Mouse (Mus musculus) heart, embryonic 12.5 days (tissue): ENCODE results near the gene Oxct1. TPM values are rescaled to one million over a fixed set of nuclear protein-coding genes. Genes with fewer than 3 reads are reported as not detected.

Experiments used
- ATAC-seq: fragments of 200-750 bp; cut with Nextera tagmentation; 2 replicates; pipeline ENCODE4 v1.8.0; 2017; ENCODE audit warnings: moderate TSS enrichment, moderate library complexity; ENCODE audit not compliant: insufficient number of reproducible peaks, low FRiP score
- H3K27ac ChIP-seq: fragments of 300-500 bp; sonication (generic); 2 replicates; pipeline ENCODE4 v1.5.1; 2016; ENCODE audit warnings: mild to moderate bottlenecking, moderate library complexity; ENCODE audit not compliant: poor library complexity, severe bottlenecking
- H3K27me3 ChIP-seq: fragments of 300-500 bp; sonication (generic); replicated peaks from 2 replicates; pipeline ENCODE4 v1.6.1; 2016; ENCODE audit warnings: mild to moderate bottlenecking, moderate library complexity
- H3K36me3 ChIP-seq: fragments of 300-500 bp; sonication (generic); 2 replicates; pipeline ENCODE4 v1.6.1; 2016; ENCODE audit warnings: mild to moderate bottlenecking, moderate library complexity
- H3K4me1 ChIP-seq: fragments of 300-500 bp; sonication (generic); replicated peaks from 2 replicates; pipeline ENCODE4 v1.6.1; 2016; ENCODE audit warnings: mild to moderate bottlenecking
- H3K4me2 ChIP-seq: fragments of 300-500 bp; sonication (generic); 2 replicates; pipeline ENCODE4 v1.6.1; 2016; ENCODE audit warnings: mild to moderate bottlenecking, moderate library complexity
- H3K4me3 ChIP-seq: fragments of 300-500 bp; sonication (generic); 2 replicates; pipeline ENCODE4 v1.5.1; 2016; ENCODE audit warnings: mild to moderate bottlenecking
- H3K9ac ChIP-seq: fragments of 300-500 bp; sonication (generic); 2 replicates; pipeline ENCODE4 v1.6.1; 2016; ENCODE audit warnings: mild to moderate bottlenecking, moderate library complexity
- H3K9me3 ChIP-seq: fragments of 300-500 bp; sonication (generic); replicated peaks from 2 replicates; pipeline ENCODE4 v1.6.1; 2016; ENCODE audit warnings: mild to moderate bottlenecking, moderate library complexity
- WGBS: fragments of 180-500 bp; shearing (Covaris S2); methylation state at CpG from one replicate; pipeline ENCODE4 v1.1.7; 2016; 5-methylcytosine and 5-hydroxymethylcytosine counted together
- polyA plus RNA-seq: library from polyadenylated mRNA; unstranded; fragments of >200 nt; fragmentation: Nextera tagmentation; extraction: Ambion mirVana; gene quantifications from 2 replicates; pipeline ENCODE4 v1.2.1, GENCODE M21; 2016

Gene Oxct1
- polyA plus RNA-seq, 1 experiment from 2014 or later, result 335 TPM

GRCm38 (mm10) chr15:4124648-4125047, 98.5 kb downstream of the Oxct1 start:
- Histone ChIP-seq H3K4me2 (no peak overlapping the region), H3K27me3 (no peaks in the 10 kb centered on the region), H3K4me1 (no peaks in the 10 kb centered on the region), H3K4me3 (no peak overlapping the region), H3K9ac (no peak overlapping the region), H3K27ac (no peak overlapping the region), H3K36me3 (peaks cover 23% of the 10 kb centered on the region), H3K9me3 (no peaks in the 10 kb centered on the region)
- 74% methylated on average over 3 of the region's 3 CpGs for WGBS
- ATAC-seq, result no peak

- no peak for ATAC-seq
These were observed 112.3 kb downstream of the Oxct1 start for GRCm38 (mm10) chr15:4138524-4138923.

GRCm38 (mm10) chr15:4139516-4139915, 113.3 kb downstream of the Oxct1 start:
- H3K4me1 ChIP-seq, result no peaks in the 10 kb centered on the region
- no peak overlapping the region for H3K27ac ChIP-seq
- H3K9me3 ChIP-seq, result no peaks in the 10 kb centered on the region
- no peaks in the 10 kb centered on the region for H3K27me3 ChIP-seq
- no peak overlapping the region for H3K9ac ChIP-seq
- 83% methylated on average over 12 of the region's 12 CpGs for WGBS
- no peak for ATAC-seq
- H3K4me2 ChIP-seq, result no peak overlapping the region
- H3K4me3 ChIP-seq, result no peak overlapping the region
- H3K36me3 ChIP-seq, result peaks cover 34% of the 10 kb centered on the region

More at GRCm38 (mm10) chr15:4138524-4138923, 112.3 kb downstream of the Oxct1 start:
- 38% methylated on average over 1 of the region's 1 CpGs for WGBS
- no peak overlapping the region for H3K4me3 ChIP-seq
- no peak overlapping the region for H3K9ac ChIP-seq
- H3K36me3 ChIP-seq, result peaks cover 28% of the 10 kb centered on the region
- H3K9me3 ChIP-seq, result no peaks in the 10 kb centered on the region
- H3K27ac ChIP-seq, result no peak overlapping the region
- no peaks in the 10 kb centered on the region for H3K27me3 ChIP-seq
- H3K4me2 ChIP-seq, result no peak overlapping the region
- H3K4me1 ChIP-seq, result no peaks in the 10 kb centered on the region

GRCm38 (mm10) chr15:4145352-4145751, 119.2 kb downstream of the Oxct1 start:
- Histone ChIP-seq H3K9ac (no peak overlapping the region), H3K27me3 (no peaks in the 10 kb centered on the region), H3K4me1 (no peaks in the 10 kb centered on the region), H3K4me3 (no peak overlapping the region), H3K4me2 (no peak overlapping the region), H3K36me3 (peaks cover 40% of the 10 kb centered on the region), H3K9me3 (no peaks in the 10 kb centered on the region), H3K27ac (no peak overlapping the region)
- no peak for ATAC-seq
- WGBS, result 87% methylated on average over 5 of the region's 5 CpGs

- Histone ChIP-seq H3K27me3 (no peaks in the 10 kb centered on the region), H3K4me2 (no peak overlapping the region), H3K9me3 (no peaks in the 10 kb centered on the region), H3K36me3 (peaks cover 44% of the 10 kb centered on the region), H3K27ac (no peak overlapping the region), H3K4me3 (no peak overlapping the region), H3K9ac (no peak overlapping the region), H3K4me1 (no peaks in the 10 kb centered on the region)
- ATAC-seq, result no peak
- WGBS, result 76% methylated on average over 2 of the region's 2 CpGs
These were observed 121.5 kb downstream of the Oxct1 start for GRCm38 (mm10) chr15:4147700-4148099.

GRCm38 (mm10) chr15:4148649-4149389, 122.6 kb downstream of the Oxct1 start:
- Histone ChIP-seq H3K4me3 (no peak overlapping the region), H3K27me3 (no peaks in the 10 kb centered on the region), H3K9ac (no peak overlapping the region), H3K27ac (no peak overlapping the region), H3K9me3 (0 out of 2 replicates have a peak, but pooled peaks cover 3% of the 10 kb centered on the region), H3K4me2 (no peak overlapping the region), H3K36me3 (peaks cover 46% of the 10 kb centered on the region), H3K4me1 (no peaks in the 10 kb centered on the region)
- ATAC-seq, result no peak
- 79% methylated on average over 8 of the region's 8 CpGs for WGBS

- 0 out of 2 replicates have a peak, but pooled peaks cover 3% of the 10 kb centered on the region for H3K9me3 ChIP-seq
- H3K27ac ChIP-seq, result no peak overlapping the region
- H3K9ac ChIP-seq, result no peak overlapping the region
- 87% methylated on average over 4 of the region's 4 CpGs for WGBS
- H3K4me2 ChIP-seq, result no peak overlapping the region
- H3K27me3 ChIP-seq, result no peaks in the 10 kb centered on the region
- no peaks in the 10 kb centered on the region for H3K4me1 ChIP-seq
- peaks cover 31% of the 10 kb centered on the region for H3K36me3 ChIP-seq
- H3K4me3 ChIP-seq, result no peak overlapping the region
- ATAC-seq, result no peak
These were observed 128.5 kb downstream of the Oxct1 start for GRCm38 (mm10) chr15:4154646-4155045.

- Histone ChIP-seq H3K27ac (no peak overlapping the region), H3K36me3 (no peaks in the 10 kb centered on the region), H3K4me2 (no peak overlapping the region), H3K27me3 (no peaks in the 10 kb centered on the region), H3K4me3 (no peak overlapping the region), H3K4me1 (no peaks in the 10 kb centered on the region), H3K9me3 (no peaks in the 10 kb centered on the region), H3K9ac (no peak overlapping the region)
- WGBS, result 67% methylated on average over 2 of the region's 2 CpGs
- no peak for ATAC-seq
These were observed 141.8 kb downstream of the Oxct1 start for GRCm38 (mm10) chr15:4167946-4168345.

GRCm38 (mm10) chr15:4171600-4171999, 145.4 kb downstream of the Oxct1 start:
- Histone ChIP-seq H3K36me3 (no peaks in the 10 kb centered on the region), H3K4me1 (no peaks in the 10 kb centered on the region), H3K27ac (no peak overlapping the region), H3K9ac (no peak overlapping the region), H3K27me3 (no peaks in the 10 kb centered on the region), H3K4me3 (no peak overlapping the region), H3K4me2 (no peak overlapping the region), H3K9me3 (peaks cover 3% of the 10 kb centered on the region; the same call in 1 of the 2 replicates)
- 55% methylated on average over 2 of the region's 2 CpGs for WGBS
- no peak for ATAC-seq

GRCm38 (mm10) chr15:4197913-4198312, 171.7 kb downstream of the Oxct1 start:
- H3K9me3 ChIP-seq, result no peaks in the 10 kb centered on the region
- H3K36me3 ChIP-seq, result no peaks in the 10 kb centered on the region
- no peaks in the 10 kb centered on the region for H3K4me1 ChIP-seq
- no peak overlapping the region for H3K4me3 ChIP-seq
- no peak for ATAC-seq
- H3K9ac ChIP-seq, result no peak overlapping the region
- H3K27me3 ChIP-seq, result no peaks in the 10 kb centered on the region
- H3K27ac ChIP-seq, result no peak overlapping the region
- no peak overlapping the region for H3K4me2 ChIP-seq
